Mouse (Mus musculus) stomach, postnatal 0 days (tissue): ENCODE measurements around the gene Serpinh1.

Experiments
- CTCF ChIP-seq: IDR thresholded peaks from 2 replicates; pipeline ENCODE4 v1.5.1; 2016; ENCODE audit warnings: antibody characterized with exemption, low read depth, mild to moderate bottlenecking, moderate library complexity
- EP300 ChIP-seq: optimal IDR thresholded peaks from 2 replicates; pipeline ENCODE3; 2016; ENCODE audit warnings: antibody characterized with exemption

DNA sequence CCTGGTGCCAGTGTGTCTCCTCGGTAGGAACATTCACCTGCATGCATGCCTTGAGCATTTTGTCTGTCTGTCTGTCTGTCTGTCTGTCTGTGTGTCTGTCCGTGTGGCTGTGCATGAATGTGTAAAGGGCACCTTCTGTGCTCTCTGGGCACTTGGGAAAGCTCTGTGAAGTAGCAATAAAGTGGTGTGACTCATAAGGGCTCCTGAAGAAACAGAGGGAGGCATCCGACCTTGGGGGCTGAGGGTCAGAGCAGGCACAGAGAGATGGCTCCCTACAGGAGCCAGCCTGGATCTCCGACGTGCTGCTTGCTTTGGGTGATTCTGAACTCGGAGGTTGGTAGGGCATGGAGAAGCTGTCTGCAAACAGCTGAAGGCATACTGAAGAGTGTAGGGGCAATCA, 49.4 kb upstream of the Serpinh1 start:
- TF ChIP-seq EP300 (no peak), CTCF (no peak)
